Mouse (Mus musculus) left cerebral cortex, adult 2 months (tissue): ENCODE measurements around the gene Gbp2b. TPM values are rescaled to one million over a fixed set of nuclear protein-coding genes. Genes with fewer than 3 reads are reported as not detected.
"Not testable (repeated sequence)": the region's sequence is repeated elsewhere in the genome, so short reads cannot be mapped to it uniquely, and the experiment has no call there.

Experiments
- DNase-seq, 2 experiments: peaks; one replicate each; pipeline ENCODE4 v3.0.0; 2021 to 2022; ENCODE audit warnings: low spot score in 2 of 2, mixed read lengths in 1 of 2; ENCODE audit errors: extremely low spot score in 1 of 2
- H3K27ac ChIP-seq: fragments of 200-600 bp; 2 replicates; pipeline ENCODE4 v1.8.1; 2022
- H3K4me3 ChIP-seq: fragments of 200-600 bp; 2 replicates; pipeline ENCODE4 v1.8.1; 2022
- CTCF ChIP-seq: fragments of 200-600 bp; IDR thresholded peaks from 2 replicates; pipeline ENCODE4 v1.8.1; 2022; ENCODE audit warnings: antibody characterized with exemption, mild to moderate bottlenecking, moderate library complexity
- intact Hi-C: fragments of 180-260 bp; cut with DNase I; formaldehyde crosslinking; loops from one replicate; pipeline ENCODE4 v1.15.1; 2025
- long read RNA-seq, 2 experiments: library from polyadenylated mRNA; stranded (forward); transcript quantifications; one replicate each; pipeline ENCODE4 v2.0.0; 2021; ENCODE audit warnings: borderline mapping rate in 2 of 2
- total RNA-seq, 2 experiments: library from RNA; stranded (reverse); gene quantifications; 2 replicates each; pipeline ENCODE4 v1.2.3; 2021

Gbp2b gene
- total RNA-seq = not detected
- long read RNA-seq, experiment 1 = 0 reads
- long read RNA-seq, experiment 2 = 0 reads

DNA sequence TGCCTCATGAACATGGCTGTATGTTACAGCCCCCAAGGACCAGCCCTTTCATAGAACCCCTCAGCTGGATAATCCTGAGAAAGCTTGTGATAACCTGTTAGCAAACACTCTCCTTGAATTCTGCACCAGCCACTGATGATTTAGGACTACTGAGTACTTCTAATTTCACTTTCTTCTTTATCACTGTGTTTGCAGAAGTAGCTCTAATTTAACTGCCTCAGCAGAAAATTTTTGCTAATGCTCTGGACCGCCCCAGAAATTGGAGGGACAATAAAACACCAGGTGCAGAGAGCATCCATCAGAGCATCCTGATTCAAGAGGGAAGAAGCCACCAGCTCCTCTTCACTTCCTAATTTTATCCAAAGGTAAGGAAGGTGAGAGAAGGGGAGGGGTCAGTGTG, at the start of gene Gbp2b:
Gene Gbp2b (plus strand): TSS at position 301 of the 400 bp plus-strand sequence.
- intact Hi-C loops = no loop called here
- no peak for TF ChIP-seq CTCF
- DNase-seq = no peak
- Histone ChIP-seq H3K27ac (no peak within 1 kb of the TSS), H3K4me3 (no peak within 1 kb of the TSS)

DNA sequence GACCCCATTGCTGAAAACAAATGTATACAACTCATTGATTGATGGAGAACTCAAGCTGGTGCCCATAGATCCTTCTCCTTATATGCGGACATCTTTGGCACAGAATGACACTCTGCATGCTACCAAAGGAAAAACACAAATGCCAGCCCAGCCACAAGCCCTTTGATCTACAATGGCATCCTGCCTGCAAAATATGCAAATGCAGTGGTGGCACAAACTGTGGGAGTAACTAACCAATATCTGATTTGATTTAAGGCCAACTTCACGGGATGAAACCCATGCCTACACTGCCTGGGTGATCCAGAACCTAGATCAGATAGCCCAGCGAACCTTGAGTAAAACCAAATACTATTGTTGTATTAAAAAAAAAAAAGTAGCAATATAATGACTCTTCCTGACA, 48.0 kb upstream of the Gbp2b start:
- no peak for DNase-seq
- no peak overlapping the region for H3K27ac ChIP-seq
- intact Hi-C loops = no loop called here
- H3K4me3 ChIP-seq = no peak overlapping the region
- TF ChIP-seq CTCF = no peak

DNA sequence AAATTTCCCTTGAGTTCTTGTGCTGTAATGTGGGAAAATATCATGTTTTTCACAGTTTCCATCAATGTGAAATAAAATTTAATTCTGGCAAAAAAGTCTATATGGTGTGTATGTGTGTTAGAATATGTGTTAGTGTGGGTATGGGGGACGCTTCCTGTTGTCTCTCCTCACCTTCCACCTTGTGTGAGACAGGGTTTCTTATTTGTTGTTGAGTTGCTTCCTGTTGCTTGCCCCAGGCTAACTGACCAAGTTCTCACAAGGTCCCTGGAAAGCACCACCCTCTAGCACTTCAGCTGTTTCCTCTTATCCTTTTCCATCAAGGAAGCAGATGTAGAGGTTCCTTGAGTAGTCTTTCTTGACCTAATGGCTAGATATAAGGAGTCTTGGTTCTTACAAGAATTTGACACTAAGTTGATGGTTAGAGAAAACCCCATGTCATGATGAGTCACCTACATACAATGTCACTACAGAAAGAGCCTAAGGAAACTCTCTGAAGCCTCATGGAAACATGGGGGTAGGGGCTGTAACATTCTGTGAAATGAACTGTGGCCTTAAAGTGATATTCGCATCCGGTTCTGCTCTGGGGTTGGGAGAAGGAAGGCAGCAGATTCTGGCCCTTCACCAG, 44.5 kb upstream of the Gbp2b start:
- DNase-seq = no peak
- Histone ChIP-seq H3K4me3 (no peak overlapping the region), H3K27ac (no peak overlapping the region)
- intact Hi-C loops = no loop called here
- TF ChIP-seq CTCF = no peak

DNA sequence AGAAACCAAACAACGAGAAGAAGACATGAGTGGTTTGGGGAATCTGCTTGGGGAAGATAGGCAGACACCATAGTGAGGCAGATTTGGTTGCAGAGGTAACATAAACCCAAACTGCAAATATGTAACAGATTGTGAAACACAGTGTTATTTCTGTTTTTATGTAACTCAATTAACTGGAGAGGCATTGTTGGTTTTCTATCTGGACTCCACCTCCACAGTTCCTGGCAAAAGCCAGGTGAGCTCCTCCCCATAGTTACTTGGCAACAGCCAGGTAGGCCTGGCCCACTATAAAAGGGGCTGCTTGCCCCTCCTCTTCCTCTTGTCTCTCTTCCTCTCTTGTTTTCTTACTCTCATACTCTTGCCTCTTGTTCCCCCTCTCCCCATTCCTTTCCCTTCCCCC, 40.0 kb upstream of the Gbp2b start:
- no peak for DNase-seq
- no peak for TF ChIP-seq CTCF
- intact Hi-C loops = no loop called here
- no peak overlapping the region for H3K4me3 ChIP-seq
- H3K27ac ChIP-seq = no peak overlapping the region

DNA sequence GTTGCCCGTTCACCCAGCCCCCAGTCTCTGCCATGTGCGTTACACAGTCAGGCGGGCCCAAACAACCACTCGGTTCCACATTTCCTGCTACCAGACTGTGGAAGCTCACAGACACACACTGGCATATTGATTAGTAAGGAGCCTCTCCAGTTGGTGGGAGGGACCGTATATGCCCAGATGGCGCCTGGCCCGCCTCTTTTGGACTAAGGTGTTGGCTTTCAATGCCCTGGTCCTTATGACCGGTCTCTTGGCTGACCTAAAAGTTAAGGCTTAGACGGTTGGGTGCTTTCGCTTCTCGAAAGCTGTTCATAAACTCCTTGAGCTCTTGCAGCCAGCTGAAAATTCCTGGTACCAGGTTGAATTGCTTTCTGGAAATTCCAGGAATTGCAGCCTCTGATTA, 39.0 kb upstream of the Gbp2b start:
- TF ChIP-seq CTCF = no peak
- intact Hi-C loops = no loop called here
- no peak overlapping the region for H3K4me3 ChIP-seq
- no peak for DNase-seq
- H3K27ac ChIP-seq = no peak overlapping the region

DNA sequence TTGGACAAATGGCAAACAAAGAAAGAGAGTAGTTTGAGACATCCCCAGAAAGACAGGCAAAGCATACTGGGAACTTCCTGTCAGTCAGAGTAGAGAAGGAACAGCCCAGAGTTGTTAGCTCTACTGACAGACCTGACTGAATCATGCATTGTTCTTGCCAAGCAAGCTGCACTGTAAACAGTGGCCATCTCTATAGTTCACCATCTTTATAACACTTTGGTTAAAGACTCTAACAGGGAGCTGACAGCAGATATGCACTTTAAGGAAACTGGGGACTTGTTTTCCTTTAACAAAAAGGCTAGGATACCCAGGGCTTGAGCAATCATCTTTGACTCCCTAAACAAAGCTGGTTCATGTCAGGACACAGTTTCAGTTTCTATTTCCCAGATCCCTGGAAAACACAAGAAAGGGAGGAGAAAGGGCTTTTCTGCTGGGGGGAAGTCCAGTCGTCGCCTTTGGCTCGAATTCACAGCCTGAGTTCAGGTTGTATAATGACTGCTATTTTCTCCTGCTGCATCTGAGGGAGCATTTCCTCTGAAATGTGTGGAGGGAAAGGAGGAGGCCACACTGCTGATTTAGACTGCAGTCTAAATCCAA, 34.9 kb upstream of the Gbp2b start, which contains the start of gene Gbp3:
Gene Gbp3 (plus strand): TSS at position 395 of the 597 bp plus-strand sequence.
- intact Hi-C loops = loop anchor here (1.0 kb wide), 1 partner anchor 69 kb away; no protein-coding TSS in a partner anchor
- DNase-seq = no peak
- TF ChIP-seq CTCF = no peak
- Histone ChIP-seq H3K4me3 (peak within 1 kb of the TSS; percentile 47), H3K27ac (peak within 1 kb of the TSS; percentile 63)

DNA sequence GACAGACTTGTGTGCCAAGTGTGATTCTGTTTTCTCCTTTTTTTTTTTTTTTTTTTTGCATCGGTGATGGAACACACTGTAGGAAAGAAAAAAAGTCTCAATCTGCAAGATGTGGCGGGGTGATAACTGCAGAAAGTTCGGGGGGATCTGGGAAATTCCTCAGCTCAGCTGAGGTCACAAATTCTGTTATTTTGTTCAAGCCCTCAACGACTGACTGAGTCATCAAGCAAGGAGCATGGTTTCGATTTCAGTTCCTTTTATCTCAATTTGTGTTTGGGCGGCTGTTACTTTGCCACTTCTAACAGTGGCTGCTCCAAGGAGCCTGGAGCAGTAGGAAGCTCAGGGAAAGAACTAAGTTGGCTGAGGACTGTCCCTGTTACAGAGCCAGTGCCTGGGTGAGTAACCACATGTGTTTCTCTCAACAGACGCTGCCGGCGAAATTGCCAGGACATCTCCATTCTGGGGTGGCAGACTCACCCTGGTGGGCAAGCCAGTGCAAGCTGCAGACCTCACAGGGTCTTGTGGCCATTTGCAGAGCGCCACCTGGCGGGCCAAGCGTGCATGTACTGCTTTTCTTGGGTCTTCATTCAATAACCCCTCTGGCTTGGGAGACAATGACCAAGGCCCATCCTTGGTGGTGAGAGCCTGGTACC, 34.2 kb upstream of the Gbp2b start:
- peak overlapping the region; percentile 63 for H3K27ac ChIP-seq
- peak; percentile 96 for TF ChIP-seq CTCF
- H3K4me3 ChIP-seq = peak overlapping the region; percentile 47
- DNase-seq = peak; percentile 67 to 71
- intact Hi-C loops = loop anchor here (1.0 kb wide), 1 partner anchor 70 kb away; no protein-coding TSS in a partner anchor

DNA sequence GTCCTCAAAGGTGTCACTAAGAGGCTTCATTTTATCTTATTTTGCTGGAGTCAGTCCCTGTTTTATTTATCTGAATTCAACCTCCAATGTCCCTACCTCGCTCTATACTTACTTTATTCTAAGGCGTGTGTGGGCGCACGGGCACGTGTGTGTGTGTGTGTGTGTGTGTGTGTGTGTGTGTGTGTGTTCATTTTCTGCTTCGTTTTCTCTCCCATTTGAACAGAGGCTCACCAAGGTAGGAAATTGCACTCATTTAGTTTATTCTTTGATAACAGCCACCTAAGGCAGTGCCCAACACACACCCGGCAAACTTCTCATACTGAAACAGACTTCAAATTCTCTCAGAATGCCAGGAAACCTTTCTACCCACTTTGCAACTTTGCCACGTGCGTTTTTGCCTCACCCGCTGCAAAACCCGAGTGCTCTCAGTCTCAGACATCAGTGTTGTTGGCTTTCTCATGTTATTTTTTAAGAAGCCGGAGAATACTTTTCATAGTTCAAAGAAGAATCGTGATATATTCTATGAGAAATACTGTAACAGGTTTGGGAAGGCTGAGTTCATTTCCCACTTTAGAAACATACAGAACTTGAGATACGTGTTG, 33.5 kb upstream of the Gbp2b start:
- intact Hi-C loops = no loop called here
- no peak overlapping the region for H3K27ac ChIP-seq
- DNase-seq = no peak
- H3K4me3 ChIP-seq = no peak overlapping the region; the same call in 1 of the 2 replicates
- TF ChIP-seq CTCF = no peak

DNA sequence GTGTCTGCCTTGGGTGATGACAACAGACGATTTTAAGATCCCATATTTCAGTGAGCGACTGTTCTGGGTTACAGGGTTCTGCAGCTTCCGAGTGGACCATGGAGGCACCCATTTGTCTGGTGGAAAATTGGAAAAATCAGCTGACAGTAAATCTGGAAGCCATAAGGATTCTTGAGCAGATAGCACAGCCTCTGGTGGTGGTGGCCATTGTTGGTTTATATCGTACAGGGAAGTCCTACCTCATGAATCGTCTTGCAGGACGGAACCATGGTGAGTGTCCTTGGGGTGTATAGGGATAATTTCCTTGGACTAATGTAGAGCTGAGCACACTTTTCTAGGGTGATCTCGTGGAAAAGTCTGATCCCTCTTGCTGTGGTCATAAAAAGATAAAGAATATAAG, 33.0 kb upstream of the Gbp2b start:
- Histone ChIP-seq H3K27ac (no peak overlapping the region), H3K4me3 (no peak overlapping the region)
- intact Hi-C loops = no loop called here
- no peak for TF ChIP-seq CTCF
- no peak for DNase-seq

DNA sequence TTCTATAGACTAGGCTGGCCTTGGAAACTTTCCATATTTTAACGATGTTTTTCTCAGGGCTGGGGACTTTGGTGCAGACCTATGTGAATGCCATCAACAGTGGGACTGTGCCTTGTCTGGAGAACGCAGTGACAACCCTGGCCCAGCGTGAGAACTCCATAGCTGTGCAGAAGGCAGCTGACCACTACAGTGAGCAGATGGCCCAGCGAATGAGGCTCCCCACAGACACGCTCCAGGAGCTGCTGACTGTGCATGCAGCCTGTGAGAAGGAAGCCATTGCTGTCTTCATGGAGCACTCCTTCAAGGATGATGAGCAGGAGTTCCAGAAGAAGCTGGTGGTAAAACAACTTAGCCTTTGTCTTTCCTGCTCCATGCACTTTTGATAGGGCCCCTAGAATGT, 27.2 kb upstream of the Gbp2b start:
- H3K27ac ChIP-seq, DNase-seq, intact Hi-C loops, H3K4me3 ChIP-seq: not testable (repeated sequence)

DNA sequence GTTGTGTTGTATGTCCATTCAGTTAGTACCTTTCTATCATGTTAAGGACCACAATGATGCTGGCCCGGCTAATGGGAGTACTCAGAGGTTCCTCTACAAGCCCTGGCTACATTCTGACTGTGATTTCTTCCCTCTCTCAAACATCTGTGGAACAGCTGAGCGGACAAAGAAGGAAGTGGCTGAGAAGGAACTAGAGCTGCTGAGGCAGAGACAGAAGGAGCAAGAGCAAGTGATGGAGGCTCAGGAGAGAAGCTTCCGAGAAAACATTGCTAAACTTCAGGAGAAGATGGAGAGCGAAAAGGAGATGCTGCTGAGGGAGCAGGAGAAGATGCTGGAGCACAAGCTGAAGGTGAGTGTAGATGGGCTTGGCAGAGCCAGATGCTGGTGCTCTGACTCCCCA, 23.9 kb upstream of the Gbp2b start:
- H3K27ac ChIP-seq = no peak overlapping the region
- H3K4me3 ChIP-seq = no peak overlapping the region
- no peak for TF ChIP-seq CTCF
- intact Hi-C loops = no loop called here
- DNase-seq = no peak

DNA sequence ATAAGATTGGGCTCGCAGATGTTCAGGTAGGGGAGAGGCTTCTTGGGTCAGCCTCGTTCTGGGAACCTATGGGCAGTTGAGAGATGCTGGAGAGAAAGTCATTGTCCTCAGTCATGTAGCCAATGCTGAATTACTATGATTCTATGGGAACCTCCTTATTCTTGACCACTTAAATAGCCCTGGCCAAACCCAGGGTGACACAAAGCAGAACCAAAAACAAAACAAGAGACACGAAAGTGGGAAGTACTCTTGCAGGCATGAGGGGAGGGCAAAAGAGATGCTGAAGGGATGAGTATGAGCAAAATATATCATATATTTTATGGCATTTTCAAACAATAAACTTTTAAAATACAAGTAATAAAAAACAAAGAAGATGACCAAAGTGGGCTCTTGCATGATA, 17.5 kb upstream of the Gbp2b start:
- H3K27ac ChIP-seq = no peak overlapping the region
- no peak for DNase-seq
- H3K4me3 ChIP-seq = no peak overlapping the region
- intact Hi-C loops = no loop called here
- no peak for TF ChIP-seq CTCF
